Mouse (Mus musculus) frontal cortex, postnatal 36 days (tissue): ENCODE results near the gene Spon1.
A peak's percentile ranks its signal among the peaks of the same experiment; 100 is the strongest.

Source experiments
- DNase-seq, 2 experiments: peaks; one replicate each; pipeline ENCODE4 v3.0.0; 2022; ENCODE audit warnings: low spot score in 2 of 2

Gene Spon1

DNA sequence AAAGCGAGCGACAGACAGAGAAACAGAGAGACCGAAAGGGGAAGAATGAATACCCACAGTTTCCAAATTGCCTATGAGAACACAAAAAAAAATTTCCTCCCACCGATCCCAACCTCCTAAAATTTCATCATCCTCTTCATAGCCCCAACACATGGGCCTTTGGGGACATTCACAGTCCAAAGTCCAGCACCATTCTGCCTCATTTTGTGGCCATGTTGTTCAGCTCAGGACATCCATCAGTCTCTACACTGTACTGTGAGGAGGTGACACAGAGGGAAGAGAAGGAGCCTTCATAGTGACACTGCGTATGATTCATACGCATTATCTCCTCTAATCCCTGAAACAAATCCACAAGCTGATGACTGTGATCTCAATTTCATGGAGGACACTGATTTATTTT is 12.7 kb downstream of the Spon1 start:
- no peak for DNase-seq

DNA sequence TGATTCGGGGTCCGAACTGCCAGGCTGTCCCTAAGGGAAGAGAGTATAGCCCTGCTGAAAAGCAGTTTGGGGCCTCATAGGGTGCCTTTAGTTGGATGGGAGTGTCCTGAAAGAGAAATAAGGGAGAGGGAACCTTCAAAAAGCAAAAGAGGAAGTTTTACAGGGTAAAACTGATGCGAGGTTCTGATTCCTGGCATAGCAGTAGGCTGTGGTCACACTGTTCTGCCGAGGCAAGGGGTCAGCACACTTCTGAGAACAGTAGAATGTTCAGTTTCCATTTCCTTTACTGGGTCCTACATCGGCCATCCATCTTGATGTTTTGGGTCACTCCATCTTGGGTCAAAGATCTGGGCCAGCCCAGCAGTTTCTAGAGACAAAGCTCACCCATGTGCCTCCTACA is 14.5 kb downstream of the Spon1 start:
- no peak for DNase-seq

DNA sequence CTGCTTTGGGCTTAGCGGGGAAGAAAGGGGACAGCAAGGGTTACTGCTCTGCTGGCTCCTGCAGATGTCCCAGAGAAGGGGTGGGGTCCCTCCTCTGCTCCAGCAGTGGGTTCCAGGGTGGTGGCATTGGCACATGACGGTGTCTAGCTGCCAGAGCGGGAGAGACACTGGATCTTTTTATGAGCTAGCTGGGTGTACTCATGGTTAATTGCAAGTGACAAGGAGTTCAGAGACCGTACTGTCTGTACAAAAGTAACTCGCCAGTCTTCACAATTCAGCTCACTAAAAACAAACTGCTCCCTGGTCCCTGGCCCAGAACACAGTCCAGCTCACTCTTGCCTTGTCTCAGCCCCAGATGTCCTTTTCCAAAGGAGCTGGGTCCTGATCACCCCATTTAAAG is 26.2 kb downstream of the Spon1 start:
- peak in 1 of 2 experiments; percentile 21 for DNase-seq

DNA sequence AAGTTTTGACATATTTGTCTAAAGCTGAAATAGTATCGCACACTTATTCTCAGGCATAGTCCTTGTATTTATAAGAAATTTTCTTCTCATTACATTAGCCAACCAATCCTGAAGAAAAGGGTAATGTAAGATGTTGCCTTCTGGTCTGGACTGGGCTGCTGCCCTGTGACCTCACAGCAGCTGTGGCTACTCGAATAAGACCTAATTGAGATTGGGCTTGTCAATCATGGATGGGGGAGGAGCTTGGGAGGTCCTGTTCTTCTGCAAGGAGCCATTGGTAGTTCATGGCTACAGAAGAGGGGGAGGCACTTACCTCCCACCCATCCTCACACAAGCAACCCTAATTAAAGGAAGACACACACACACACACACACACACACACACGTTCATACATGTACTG is 27.1 kb downstream of the Spon1 start:
- DNase-seq, result no peak

DNA sequence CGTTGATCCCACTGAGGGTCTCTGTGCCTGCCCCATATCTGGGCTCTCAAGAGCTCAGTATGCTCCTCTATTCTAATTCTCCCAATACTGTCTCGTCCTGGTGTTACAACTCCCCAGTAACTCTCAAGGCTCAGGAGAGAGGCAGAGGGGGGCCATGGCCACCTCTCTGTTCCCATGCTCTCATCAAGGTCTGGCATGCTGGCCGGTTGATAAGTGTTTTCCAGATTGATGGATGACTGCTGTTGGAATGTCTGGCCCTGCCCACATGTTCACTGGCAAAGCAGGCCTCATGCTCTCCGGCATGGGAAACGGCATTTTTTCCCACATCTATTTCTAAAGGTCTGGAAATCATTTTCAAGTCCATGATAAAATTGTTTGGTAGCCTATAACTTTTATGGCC is 29.4 kb downstream of the Spon1 start:
- DNase-seq, result no peak

DNA sequence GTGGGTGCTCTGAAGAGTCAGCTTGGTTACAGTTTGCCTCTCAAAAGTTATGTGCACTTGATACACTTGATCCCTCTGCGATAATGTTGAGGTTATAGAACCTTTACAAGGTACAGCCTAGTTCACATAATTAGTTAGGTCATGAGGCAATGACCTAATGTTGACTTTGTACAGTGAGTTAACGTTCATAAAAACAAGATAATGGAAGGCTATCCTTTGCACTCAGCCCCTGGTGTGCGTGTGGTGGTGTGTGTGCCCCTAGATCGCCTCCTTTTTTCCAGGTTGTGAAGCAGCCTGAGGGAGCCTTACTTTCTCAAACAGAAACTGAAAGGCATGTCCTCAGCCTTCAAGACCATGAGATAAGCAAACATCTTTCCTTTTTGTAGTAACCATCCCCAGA is 31.3 kb downstream of the Spon1 start:
- no peak for DNase-seq

DNA sequence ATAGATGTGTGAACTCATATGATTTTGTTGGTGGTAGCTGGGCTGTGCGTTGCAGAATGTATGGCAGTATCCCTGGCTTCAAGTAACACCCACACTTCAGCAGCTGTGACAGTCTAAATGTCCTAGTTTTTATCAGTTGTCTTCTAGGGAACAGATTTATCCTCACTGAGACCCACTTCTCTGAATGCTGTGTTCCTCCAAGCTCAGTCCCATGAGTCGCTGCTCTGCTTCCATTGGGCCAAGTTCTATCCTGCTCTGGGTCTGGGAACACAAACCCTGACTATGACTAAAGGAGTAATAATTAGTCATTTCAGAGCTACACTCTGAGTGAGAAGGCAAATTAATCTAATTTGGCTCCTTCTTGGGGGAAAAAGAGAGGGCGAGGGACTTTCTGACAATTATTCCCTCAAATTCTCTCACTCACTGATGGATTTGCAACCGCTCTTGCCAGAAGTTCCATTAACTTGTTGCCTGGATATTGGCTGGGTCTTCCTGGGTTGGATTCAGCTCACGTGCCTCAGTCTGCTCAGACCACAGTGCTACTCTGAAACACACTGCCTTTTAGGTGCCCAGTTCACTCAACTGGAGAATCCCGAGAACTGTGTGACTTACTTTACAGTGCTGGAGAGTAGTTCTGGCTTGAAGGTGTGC is 32.9 kb downstream of the Spon1 start:
- DNase-seq, result peak; percentile 10 to 59

DNA sequence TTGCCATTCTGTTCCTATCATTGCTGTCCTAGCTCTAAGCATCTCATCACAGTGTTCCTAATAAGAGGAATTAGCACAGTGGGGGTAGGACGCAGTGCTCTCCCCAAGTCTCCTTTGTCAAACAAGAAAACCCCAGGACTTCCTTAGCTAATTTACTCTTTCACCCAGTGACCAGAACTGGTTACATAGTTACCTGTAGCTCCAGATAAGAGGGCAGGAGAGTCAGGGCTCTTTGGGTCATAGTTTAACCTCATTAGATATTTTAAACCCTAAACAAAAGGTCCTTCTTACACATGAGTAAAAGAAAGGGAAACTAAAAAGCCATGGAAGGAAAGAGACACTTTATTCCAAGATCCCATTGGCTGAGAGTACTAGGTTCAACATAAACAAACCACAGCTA is 44.0 kb downstream of the Spon1 start:
- DNase-seq, result no peak

DNA sequence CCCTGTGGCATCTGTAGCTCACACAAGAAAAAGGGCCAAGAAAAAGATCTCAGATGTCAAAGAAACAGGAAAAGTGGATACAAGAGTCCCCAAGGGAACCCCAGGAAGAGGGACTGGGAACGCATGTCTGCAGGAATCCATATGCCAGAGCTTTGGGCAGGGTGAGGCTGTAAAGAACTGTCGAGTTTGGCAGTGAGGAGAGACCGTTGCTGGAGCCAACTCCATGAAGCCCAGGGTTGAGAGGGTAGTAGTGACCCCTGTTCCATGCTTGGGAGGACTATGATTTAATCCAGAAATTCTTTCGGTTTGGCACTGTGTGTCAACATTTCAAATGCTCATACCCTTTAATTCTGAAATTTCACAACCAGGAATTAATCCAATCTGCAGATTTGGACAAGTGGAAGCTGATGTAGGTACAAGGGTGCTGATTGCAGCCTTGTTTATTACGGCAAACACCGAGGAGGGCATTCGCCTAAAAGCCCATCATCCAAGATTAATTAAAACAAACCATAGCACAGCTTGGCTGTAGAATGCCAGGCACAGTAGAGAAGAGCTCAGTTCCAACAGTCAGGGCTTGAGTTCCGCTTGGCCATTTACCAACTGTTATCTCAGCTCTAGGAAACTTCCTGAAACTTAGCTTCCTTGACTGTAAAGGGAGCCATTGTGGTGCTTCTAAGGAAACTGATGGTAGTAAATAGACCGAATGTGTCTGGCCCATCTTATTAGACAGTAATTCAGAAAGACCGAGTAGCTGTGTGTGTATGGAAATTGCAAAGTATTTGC is 45.8 kb downstream of the Spon1 start:
- DNase-seq, result no peak

DNA sequence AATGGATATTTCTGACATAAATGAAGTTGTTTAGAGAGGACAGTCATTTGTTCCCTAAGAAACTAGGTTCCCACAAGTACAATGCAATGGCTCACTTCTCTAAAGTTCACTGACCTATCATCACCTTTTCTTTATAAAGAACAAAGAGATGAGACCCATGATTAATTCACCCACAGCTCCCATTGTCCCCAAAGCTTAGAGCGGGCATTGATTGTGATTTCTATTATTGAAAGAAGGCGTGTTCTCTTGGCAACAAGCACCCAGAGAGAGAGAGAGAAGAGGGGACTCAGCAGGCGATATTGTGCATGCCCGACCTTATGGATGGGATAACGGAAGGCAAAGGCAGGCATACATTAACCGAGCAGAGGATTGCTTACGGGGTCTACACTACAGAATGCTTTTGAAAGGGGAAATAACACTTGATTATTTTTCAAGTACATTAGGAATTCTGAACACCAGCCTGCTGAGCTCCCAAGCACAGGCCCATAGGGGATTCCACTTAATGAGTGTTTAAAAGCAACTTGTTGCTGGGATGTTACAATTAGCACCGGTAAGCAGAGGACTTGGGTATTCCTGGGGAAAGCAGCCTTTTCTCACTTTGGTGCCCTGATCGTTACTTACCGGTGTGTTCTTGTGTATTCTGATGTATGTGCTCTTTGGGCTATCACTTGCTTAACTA is 48.4 kb downstream of the Spon1 start:
- no peak for DNase-seq

DNA sequence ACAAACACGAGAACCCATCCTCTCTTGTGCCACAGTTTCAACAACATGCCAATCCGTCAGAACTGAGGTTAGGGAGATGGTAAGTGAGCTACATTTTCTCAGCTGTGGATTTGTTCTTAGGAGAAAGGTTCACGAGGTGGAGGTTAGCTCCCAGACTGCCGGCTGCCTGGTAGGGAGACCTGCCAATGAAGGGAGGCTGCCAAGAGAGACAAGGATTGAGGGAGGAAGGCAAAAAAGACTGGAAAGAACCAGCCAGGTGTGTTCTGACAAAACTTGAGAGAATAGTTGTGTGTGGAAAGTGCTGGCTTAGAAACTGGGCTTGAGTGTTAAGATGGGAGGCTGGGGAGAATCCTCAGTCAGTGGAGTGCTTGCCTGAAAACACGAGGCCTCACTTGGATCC is 49.9 kb downstream of the Spon1 start:
- no peak for DNase-seq

DNA sequence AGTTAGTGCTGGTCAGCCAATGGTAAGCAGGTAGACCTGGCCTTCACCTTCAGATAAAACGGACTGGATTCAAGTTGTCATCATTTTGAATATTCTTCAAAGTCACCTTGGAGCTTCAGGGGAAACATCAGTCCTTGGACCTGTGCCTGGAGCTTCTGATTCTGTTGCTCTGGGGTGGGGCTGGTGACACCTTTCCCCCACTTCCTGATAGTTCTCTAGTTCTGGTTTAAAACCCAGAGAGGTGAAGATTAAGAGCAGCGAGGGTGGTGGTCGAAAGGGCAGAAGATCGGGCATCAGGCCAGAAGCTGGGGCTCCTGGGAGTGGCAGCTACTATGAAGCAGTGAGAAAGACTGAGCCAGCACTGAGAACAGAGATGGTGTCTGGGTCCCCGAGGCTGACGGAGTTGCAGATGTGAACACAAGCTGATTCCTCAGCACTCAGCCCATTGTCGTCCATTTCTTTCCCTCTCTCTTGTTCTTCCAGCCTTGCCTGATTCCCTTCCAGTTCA is 51.1 kb downstream of the Spon1 start:
- DNase-seq, result no peak

DNA sequence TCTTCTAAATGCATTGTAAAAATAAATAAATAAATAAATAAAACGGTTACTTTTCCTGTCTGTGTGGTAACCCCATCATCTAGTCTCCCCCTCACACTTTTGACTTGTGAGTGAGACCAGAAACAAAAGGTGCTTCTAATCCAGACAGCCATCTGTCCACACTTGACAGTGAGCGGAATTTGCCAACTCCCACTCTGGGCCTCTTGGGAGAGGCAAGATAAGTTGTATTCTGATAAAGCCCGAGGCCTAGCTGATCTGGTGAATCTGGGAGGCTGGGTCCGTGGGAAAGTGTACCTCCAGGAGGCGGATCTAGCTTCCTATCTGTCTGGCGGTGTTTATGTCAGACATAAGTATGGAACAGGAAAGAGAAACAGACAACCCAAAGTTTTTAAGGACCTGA is 52.3 kb downstream of the Spon1 start:
- no peak for DNase-seq

DNA sequence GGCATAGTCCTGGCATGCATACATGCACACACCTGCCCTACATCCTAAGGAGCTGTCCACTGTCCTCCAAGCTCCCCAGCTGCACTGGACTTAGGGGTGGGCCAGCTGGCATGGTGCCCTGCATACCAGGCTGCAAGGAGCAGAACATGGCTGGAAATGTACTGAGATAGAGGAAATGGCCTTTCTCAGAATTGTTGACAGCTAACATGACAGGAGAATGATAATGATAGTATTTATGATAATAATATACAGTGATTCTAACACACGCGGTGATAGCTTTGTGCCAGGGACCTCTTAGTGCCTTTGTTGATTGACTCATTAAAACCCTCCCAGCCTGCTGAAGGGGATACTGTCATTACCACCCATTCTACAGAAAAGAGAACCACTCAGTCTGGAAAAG is 54.4 kb downstream of the Spon1 start:
- no peak for DNase-seq

DNA sequence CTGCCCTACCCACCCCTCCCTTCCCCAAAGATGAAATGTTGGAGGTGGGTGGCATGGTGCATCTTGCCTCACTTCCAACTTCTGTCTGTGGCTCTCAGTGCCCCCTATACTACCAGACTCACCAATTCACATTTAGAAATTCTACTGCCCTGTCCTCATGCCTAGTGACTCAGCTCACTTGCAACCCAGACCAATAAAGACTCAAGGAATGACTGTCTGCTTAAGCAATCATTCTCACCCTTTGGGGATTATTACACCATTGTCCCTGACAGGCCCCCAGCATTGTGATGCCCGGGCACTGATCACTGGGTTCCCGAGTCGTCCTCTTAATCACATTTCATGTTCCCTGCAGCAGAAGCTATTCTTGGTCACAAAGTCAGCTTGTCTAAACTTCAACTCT is 57.2 kb downstream of the Spon1 start:
- no peak for DNase-seq

DNA sequence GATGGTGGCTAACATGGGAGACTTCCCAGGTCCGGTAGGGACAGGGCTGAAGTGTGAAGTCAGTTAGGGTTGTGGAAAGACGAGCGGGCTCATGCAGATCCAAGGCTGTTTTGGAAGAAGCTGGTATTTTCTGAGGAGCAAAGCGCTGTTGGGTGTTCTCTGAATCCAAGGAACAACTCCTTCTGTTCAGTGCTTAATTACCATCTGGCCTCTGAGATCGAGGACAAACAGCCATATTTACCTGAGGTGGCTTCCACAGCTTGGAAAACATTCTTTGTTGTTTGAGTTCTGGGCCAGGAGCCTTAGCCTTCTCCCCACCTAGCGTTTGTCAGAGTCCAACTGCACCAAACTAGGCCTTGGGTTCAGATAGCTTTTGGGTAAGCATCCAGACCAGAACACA is 58.9 kb downstream of the Spon1 start:
- DNase-seq, result no peak

DNA sequence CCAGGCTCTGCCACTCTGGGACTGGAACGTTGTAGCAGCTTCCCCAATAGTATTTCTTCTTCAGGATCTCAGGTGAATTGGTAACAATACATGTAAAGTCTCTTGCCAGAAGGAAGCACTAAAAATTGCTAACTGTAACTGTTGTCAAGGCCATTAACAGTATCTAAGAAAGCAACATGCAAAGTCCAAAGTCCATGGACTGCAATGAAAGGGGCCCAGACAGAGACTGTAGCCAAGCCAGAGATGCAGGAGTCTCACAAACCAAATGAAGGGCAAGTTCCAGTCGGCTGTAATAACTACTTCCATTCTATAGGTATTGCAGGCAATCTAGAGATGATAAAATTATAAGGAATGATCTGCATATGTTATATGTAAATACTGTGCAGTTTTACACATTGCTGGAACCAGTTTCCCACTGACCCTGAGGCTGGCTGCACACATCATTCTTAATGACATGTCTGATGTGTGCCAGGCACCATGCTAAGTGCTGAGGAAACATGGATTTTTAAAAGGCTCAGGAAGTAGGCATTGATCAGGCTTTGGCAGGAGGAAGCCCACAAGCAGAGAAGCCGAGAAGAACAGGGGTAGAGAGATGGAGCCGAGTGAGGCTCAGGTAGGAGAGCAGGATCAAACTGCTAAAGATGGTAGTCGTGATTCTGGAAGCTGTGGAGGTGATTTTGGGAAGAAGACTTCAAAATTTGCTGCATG is 59.9 kb downstream of the Spon1 start:
- DNase-seq, result no peak

DNA sequence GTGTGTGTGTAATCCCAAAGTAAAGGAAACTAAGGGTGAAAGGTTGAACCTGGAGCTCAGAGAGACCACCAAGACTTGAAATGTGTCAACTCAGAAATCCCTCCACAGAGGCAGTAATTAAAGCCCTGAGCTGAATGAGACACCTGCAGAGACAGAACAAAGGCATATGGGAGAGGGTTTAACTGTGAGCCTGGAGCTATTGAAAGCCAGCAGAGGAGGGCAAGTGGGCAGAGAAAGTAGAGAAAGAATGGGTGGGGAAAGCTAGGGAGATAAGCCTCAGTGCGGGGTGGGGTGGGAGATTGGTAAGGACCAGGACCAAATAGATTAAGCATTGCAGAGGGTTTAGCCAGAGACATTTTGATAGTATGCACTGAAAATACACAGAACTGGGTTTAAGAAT is 60.7 kb downstream of the Spon1 start:
- DNase-seq, result no peak

DNA sequence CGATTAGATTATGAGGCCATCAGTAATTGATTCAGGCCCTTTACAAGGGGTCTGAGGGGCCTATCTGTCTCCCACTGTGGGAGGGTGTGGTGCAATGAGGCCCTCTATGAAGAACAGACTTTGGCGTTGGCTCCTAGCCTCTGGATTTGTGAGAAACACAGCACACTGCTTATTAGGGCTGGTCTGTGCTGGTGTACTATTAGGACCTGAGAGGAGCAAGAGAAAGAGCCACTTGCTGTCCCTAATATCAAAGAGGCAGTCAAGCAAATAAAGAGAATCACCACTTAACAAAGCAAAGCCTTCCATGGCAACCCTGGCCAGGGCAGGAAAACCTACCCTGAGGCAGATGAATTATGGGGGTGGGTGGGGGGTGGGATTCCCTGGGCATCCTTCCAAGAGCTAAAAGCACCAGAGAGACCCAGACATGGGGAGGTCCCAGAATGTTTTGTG is 62.3 kb downstream of the Spon1 start:
- DNase-seq, result no peak

DNA sequence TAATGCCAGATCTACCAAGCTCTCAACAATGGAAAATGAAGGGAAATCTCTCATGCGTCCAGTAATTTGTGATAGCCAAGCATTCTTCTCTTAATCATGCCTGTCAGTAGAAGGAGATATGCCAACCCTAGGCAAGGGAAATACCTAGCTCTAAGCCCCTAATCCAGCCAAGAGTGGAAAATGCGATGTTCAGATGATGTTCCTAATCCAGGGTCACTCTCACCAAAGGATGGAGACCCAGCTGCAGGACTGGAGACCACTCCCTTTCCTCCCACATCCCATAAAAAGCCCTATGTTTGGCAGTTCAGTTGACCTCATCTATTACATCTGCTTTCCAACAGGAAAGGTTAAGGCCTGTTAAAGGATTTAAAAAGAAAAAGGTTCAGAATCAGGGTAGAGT is 62.8 kb downstream of the Spon1 start:
- DNase-seq, result no peak

DNA sequence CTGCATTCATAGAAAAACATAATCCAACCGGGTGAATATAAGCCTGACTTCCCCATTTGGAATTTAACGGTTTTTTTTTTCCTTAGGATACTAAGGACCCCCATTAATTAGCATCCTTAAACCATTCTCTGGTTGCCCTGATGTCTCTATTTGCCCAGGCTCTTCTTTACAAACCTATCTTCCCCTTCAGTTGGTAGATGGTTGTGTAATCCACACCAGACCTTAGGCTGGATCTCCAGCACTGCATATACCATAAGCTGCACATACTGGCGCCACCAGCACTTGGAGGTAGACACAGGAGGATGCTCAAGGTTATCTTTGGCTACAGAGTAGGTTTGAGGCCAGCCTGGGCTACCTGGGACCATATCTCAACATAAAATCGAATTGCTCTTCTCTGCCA is 71.4 kb downstream of the Spon1 start:
- no peak for DNase-seq

DNA sequence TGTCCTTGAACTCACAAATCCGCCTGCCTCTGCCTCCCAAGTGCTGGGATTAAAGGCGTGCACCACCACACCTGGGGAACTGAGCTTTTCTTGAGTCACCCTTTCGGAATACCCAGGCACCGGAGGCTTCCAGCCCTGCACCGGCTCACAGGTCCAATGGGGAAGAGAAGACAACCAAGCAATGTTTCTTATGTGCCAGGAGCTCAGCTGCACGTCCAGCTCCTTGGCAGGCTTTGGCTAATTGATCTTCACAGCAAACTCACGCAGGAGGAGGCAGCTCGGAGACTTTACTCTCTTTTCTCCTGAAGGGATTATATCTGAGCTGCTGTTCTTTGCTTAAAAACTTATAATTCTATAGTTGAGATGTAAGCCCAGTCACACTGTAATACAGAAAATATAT is 73.6 kb downstream of the Spon1 start:
- no peak for DNase-seq
